Mouse (Mus musculus) limb, embryonic 11.5 days (tissue): ENCODE measurements around the gene Il10rb. TPM values are rescaled to one million over a fixed set of nuclear protein-coding genes. Genes with fewer than 3 reads are reported as not detected.

ENCODE experiments used
- ATAC-seq: fragments of 200-750 bp; cut with Nextera tagmentation; 2 replicates; pipeline ENCODE4 v1.8.0; 2017; ENCODE audit warnings: low read depth; ENCODE audit not compliant: insufficient number of reproducible peaks, low FRiP score, low TSS enrichment
- DNase-seq: peaks from one replicate; pipeline ENCODE4 v3.0.0-alpha.2; 2015; ENCODE audit warnings: low spot score
- H3K27ac ChIP-seq: fragments of 300-500 bp; sonication (generic); replicated peaks from 2 replicates; pipeline ENCODE4 v1.5.1; 2014; ENCODE audit warnings: low read depth, mild to moderate bottlenecking, low read length
- H3K27me3 ChIP-seq: fragments of 300-500 bp; sonication (generic); 2 replicates; pipeline ENCODE4 v1.6.1; 2014; ENCODE audit warnings: mild to moderate bottlenecking, low read length, mixed read lengths; ENCODE audit not compliant: control insufficient read depth, insufficient read depth
- H3K36me3 ChIP-seq: fragments of 300-500 bp; sonication (generic); 2 replicates; pipeline ENCODE4 v1.6.1; 2014; ENCODE audit warnings: mild to moderate bottlenecking, low read length, moderate library complexity, mixed read lengths; ENCODE audit not compliant: control insufficient read depth, insufficient read depth
- H3K4me1 ChIP-seq: fragments of 300-500 bp; sonication (generic); 2 replicates; pipeline ENCODE4 v1.6.1; 2014; ENCODE audit warnings: low read length, mixed read lengths; ENCODE audit not compliant: control insufficient read depth, insufficient read depth
- H3K4me2 ChIP-seq: fragments of 300-500 bp; sonication (generic); 2 replicates; pipeline ENCODE4 v1.6.1; 2014; ENCODE audit warnings: low read depth, mild to moderate bottlenecking, moderate library complexity; ENCODE audit not compliant: severe bottlenecking
- H3K4me3 ChIP-seq: fragments of 300-500 bp; sonication (generic); 2 replicates; pipeline ENCODE4 v1.5.1; 2014; ENCODE audit warnings: low read depth, low read length
- H3K9ac ChIP-seq: fragments of 300-500 bp; sonication (generic); 2 replicates; pipeline ENCODE4 v1.6.1; 2014; ENCODE audit warnings: mild to moderate bottlenecking, low read length
- H3K9me3 ChIP-seq: fragments of 300-500 bp; sonication (generic); 2 replicates; pipeline ENCODE4 v1.6.1; 2016; ENCODE audit warnings: low read length; ENCODE audit not compliant: control insufficient read depth
- WGBS: fragments of 180-500 bp; shearing (Covaris S2); extraction: QIAGEN DNeasy Blood & Tissue Kit; methylation state at CpG from one replicate; pipeline ENCODE4 v1.1.7; 2014; 5-methylcytosine and 5-hydroxymethylcytosine counted together
- polyA plus RNA-seq: library from polyadenylated mRNA; unstranded; fragments of >200 nt; fragmentation: Nextera tagmentation; extraction: Ambion mirVana; gene quantifications from 2 replicates; pipeline ENCODE4 v1.2.1, GENCODE M21; 2014

Il10rb gene
- polyA plus RNA-seq, 1 experiment from 2014 or later: 8.3 TPM

DNA sequence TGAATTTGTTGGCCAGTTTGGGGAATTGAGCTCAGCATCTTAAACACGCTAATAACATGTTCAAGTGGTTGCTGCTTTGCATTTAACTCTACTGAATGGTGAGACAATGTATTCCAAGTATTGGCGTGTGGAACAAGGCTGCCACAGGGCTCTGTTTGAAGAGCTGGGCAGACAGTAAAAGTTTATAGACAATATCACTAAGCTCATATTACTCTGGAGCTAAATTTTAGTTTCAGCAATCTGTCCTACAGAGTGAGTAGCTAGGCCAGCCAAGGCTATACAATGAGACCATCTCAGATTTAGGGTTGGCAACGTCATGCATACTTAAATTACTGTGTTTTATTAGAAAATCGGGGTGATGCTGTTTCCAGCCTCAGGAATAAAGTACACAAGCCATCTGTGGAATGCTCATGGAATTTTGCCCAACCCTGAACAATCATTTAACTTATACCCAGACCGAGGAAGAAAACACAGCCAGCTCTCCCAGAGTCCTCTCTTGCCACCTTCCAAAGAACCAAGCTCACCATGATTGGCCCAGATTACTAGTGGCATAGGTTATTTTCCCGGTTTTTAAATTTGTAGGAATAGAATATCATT is 4.3 kb upstream of the Il10rb start:
- WGBS: 83% methylated on average over 6 of the region's 6 CpGs
- Histone ChIP-seq H3K9me3 (no peaks in the 10 kb centered on the region), H3K4me1 (no peaks in the 10 kb centered on the region), H3K27me3 (no peaks in the 10 kb centered on the region), H3K9ac (no peak overlapping the region), H3K4me2 (no peak overlapping the region), H3K4me3 (no peak overlapping the region), H3K27ac (no peak overlapping the region), H3K36me3 (0 out of 2 replicates have a peak, but pooled peaks cover 2% of the 10 kb centered on the region)
- ATAC-seq: no peak
- no peak for DNase-seq

GRCm38 (mm10) chr16:91403784-91404183 is 2.2 kb upstream of the Il10rb start:
- Histone ChIP-seq H3K4me1 (no peaks in the 10 kb centered on the region), H3K4me3 (no peak overlapping the region), H3K9ac (no peak overlapping the region), H3K9me3 (no peaks in the 10 kb centered on the region), H3K27me3 (no peaks in the 10 kb centered on the region), H3K36me3 (0 out of 2 replicates have a peak, but pooled peaks cover 2% of the 10 kb centered on the region), H3K4me2 (no peak overlapping the region), H3K27ac (no peak overlapping the region)
- no peak for DNase-seq
- WGBS: 80% methylated on average over 9 of the region's 9 CpGs
- no peak for ATAC-seq

GRCm38 (mm10) chr16:91404187-91404586 is 1.8 kb upstream of the Il10rb start:
- H3K36me3 ChIP-seq: 0 out of 2 replicates have a peak, but pooled peaks cover 2% of the 10 kb centered on the region
- no peak for ATAC-seq
- no peak overlapping the region for H3K9ac ChIP-seq
- 94% methylated on average over 8 of the region's 8 CpGs for WGBS
- DNase-seq: no peak
- no peak overlapping the region for H3K4me3 ChIP-seq
- H3K27me3 ChIP-seq: no peaks in the 10 kb centered on the region
- H3K27ac ChIP-seq: no peak overlapping the region
- no peaks in the 10 kb centered on the region for H3K9me3 ChIP-seq
- H3K4me1 ChIP-seq: no peaks in the 10 kb centered on the region
- H3K4me2 ChIP-seq: no peak overlapping the region

DNA sequence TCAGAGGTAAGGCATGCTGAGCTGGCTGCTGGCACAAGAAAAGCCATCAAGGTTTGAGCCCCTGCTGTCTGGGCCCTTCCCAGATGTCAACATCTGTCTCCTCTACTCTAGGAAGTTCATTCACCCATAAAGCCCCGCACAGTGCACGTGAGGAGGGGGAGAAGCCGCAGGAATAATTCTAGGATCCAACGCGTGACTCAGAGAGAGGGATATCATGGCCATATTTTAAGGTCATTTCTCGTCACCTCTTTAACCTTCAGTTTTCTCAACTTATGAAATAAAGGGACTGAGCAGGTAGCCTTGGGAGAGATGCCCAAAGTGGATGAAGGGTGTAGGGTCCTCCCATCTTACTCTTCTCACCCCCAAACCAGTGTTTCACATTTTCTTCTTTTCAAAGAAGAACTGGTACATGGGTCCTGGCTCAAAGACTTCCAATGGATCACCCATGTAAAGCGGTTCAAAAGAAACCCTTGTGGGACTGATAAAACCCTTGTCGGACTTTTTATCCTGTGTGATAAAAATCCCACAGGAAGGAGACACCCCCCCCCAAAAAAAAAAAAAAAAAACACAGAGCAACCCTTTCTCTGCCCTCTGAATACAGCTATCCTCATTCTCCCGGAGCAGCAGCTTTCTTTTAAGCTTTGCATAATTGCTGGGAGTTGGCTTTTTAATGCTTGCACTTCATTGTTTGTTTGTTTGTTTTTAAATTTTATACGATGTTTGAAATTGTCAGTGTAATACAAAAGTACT is 961 bp upstream of the Il10rb start:
- Histone ChIP-seq H3K9me3 (no peaks in the 10 kb centered on the region), H3K27me3 (no peaks in the 10 kb centered on the region), H3K4me3 (no peak overlapping the region), H3K4me2 (no peak overlapping the region), H3K9ac (no peak overlapping the region), H3K27ac (no peak overlapping the region), H3K4me1 (no peaks in the 10 kb centered on the region), H3K36me3 (0 out of 2 replicates have a peak, but pooled peaks cover 2% of the 10 kb centered on the region)
- ATAC-seq (no peak), DNase-seq (no peak)
- WGBS: 79% methylated on average over 10 of the region's 10 CpGs

DNA sequence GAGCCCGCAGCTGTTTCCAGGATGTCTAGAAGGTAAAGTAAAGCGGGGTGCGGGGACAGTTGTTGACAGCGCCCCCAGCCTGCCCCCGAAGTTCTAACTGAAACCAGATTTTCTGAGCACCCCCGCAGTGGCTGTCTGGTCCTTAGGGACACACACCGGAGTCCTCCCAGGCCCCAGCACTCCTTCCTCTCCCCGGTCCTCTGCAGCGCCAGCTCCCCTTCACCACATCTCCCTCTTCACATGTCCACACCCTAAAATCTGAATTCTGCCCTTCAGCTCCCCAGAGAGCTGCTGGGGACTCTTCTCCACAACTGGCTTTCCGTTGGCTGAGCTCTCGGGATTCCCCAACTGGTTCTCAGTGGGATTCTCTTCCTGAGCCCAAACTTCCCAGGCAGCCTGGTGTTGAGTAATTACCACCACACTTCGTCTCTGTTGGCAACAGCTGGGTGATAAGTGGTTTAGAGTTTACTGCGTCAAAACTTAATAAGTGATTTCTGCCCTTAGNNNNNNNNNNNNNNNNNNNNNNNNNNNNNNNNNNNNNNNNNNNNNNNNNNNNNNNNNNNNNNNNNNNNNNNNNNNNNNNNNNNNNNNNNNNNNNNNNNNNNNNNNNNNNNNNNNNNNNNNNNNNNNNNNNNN is 739 bp downstream of the Il10rb start:
- ATAC-seq: 0 out of 2 replicates have a peak, but pooled peaks have one; percentile 5
- WGBS: under 1% methylated on average over 13 of the region's 13 CpGs

GRCm38 (mm10) chr16:91413102-91413844 is 7.3 kb downstream of the Il10rb start:
- WGBS: 43% methylated on average over 12 of the region's 12 CpGs
- no peak for DNase-seq
- no peaks in the 10 kb centered on the region for H3K4me1 ChIP-seq

More for the DNA sequence above, 739 bp downstream of the Il10rb start:
- peak overlapping the region; percentile 54 for H3K4me3 ChIP-seq
- peak; percentile 44 for DNase-seq
- H3K9me3 ChIP-seq: no peaks in the 10 kb centered on the region
- H3K36me3 ChIP-seq: no peaks in the 10 kb centered on the region
- peak overlapping the region; percentile 92 for H3K4me2 ChIP-seq
- H3K9ac ChIP-seq: peak overlapping the region; percentile 69
- H3K4me1 ChIP-seq: no peaks in the 10 kb centered on the region
- H3K27ac ChIP-seq: no peak overlapping the region
- H3K27me3 ChIP-seq: no peaks in the 10 kb centered on the region

GRCm38 (mm10) chr16:91415391-91416189 is 9.6 kb downstream of the Il10rb start:
- WGBS: 88% methylated on average over 9 of the region's 9 CpGs
- Histone ChIP-seq H3K4me3 (no peak overlapping the region), H3K9ac (no peak overlapping the region), H3K4me2 (no peak overlapping the region), H3K27ac (no peak overlapping the region), H3K9me3 (no peaks in the 10 kb centered on the region), H3K4me1 (no peaks in the 10 kb centered on the region), H3K27me3 (no peaks in the 10 kb centered on the region), H3K36me3 (no peaks in the 10 kb centered on the region)
- ATAC-seq: no peak
- no peak for DNase-seq

More at GRCm38 (mm10) chr16:91413102-91413844, 7.3 kb downstream of the Il10rb start:
- ATAC-seq: no peak
- H3K27ac ChIP-seq: no peak overlapping the region
- H3K27me3 ChIP-seq: no peaks in the 10 kb centered on the region
- H3K4me2 ChIP-seq: no peak overlapping the region
- no peaks in the 10 kb centered on the region for H3K36me3 ChIP-seq
- no peak overlapping the region for H3K9ac ChIP-seq
- H3K9me3 ChIP-seq: no peaks in the 10 kb centered on the region
- no peak overlapping the region for H3K4me3 ChIP-seq
